Mouse (Mus musculus) spleen, adult 18-20 months (tissue): Measurements from ENCODE around the gene Sprr2f.

Experiments used
- DNase-seq, 2 experiments: peaks; one replicate each; pipeline ENCODE4 v3.0.0; 2022; ENCODE audit warnings: mixed read lengths in 2 of 2

The Sprr2f gene

GRCm38 (mm10) chr3:92364887-92365286, at the start of gene Sprr2f:
Gene Sprr2f (plus strand): TSS chr3:92365187.
- no peak for DNase-seq

- DNase-seq, result no peak
These were observed 48.7 kb upstream of the Sprr2f start, which contains the start of gene Sprr2b for GRCm38 (mm10) chr3:92316320-92316719. Gene Sprr2b (plus strand): TSS chr3:92316620.

GRCm38 (mm10) chr3:92317384-92317783, 47.6 kb upstream of the Sprr2f start:
- DNase-seq, result no peak

- no peak for DNase-seq
These were observed 28.7 kb upstream of the Sprr2f start for GRCm38 (mm10) chr3:92336278-92336677.

GRCm38 (mm10) chr3:92338840-92339239, 26.1 kb upstream of the Sprr2f start, which contains the start of gene Sprr2d:
Gene Sprr2d (plus strand): TSS chr3:92339140.
- DNase-seq, result no peak

- DNase-seq, result no peak
These were observed 13.1 kb upstream of the Sprr2f start, which contains the start of gene Sprr2e for GRCm38 (mm10) chr3:92351843-92352242. Gene Sprr2e (plus strand): TSS chr3:92352143.

- DNase-seq, result no peak
These were observed 3.4 kb upstream of the Sprr2f start for GRCm38 (mm10) chr3:92361619-92362018.

GRCm38 (mm10) chr3:92373613-92374012, 8.6 kb downstream of the Sprr2f start:
- DNase-seq, result no peak

GRCm38 (mm10) chr3:92385385-92385784, 20.4 kb downstream of the Sprr2f start, which contains the start of gene Sprr2h:
Gene Sprr2h (plus strand): TSS chr3:92385685.
- no peak for DNase-seq

GRCm38 (mm10) chr3:92394301-92394700, 29.3 kb downstream of the Sprr2f start:
- no peak for DNase-seq

- no peak for DNase-seq
These were observed 42.7 kb downstream of the Sprr2f start, which contains the start of gene Sprr2i for GRCm38 (mm10) chr3:92407691-92408090. Gene Sprr2i (plus strand): TSS chr3:92407991.
